Mouse (Mus musculus) heart, postnatal 0 days (tissue): ENCODE data around the gene Enpp3. TPM values are rescaled to one million over a fixed set of nuclear protein-coding genes. Genes with fewer than 3 reads are reported as not detected.

Experiments used
- ATAC-seq: fragments of 200-750 bp; cut with Nextera tagmentation; 2 replicates; pipeline ENCODE4 v1.8.0; 2017; ENCODE audit warnings: low read depth, moderate number of reproducible peaks, moderate library complexity; ENCODE audit not compliant: insufficient read depth
- DNase-seq: peaks from one replicate; pipeline ENCODE4 v3.0.0-alpha.2; 2016; ENCODE audit warnings: low spot score
- H3K27ac ChIP-seq: fragments of 300-500 bp; sonication (generic); 2 replicates; pipeline ENCODE4 v1.5.1; 2014; ENCODE audit warnings: low read depth, mild to moderate bottlenecking
- H3K27me3 ChIP-seq: fragments of 300-500 bp; sonication (generic); 2 replicates; pipeline ENCODE4 v1.6.1; 2014; ENCODE audit warnings: low read length, mixed read lengths; ENCODE audit not compliant: control insufficient read depth, insufficient read depth
- H3K36me3 ChIP-seq: fragments of 300-500 bp; sonication (generic); replicated peaks from 2 replicates; pipeline ENCODE4 v1.6.1; 2014; ENCODE audit warnings: low read length, mixed read lengths; ENCODE audit not compliant: control insufficient read depth, insufficient read depth
- H3K4me1 ChIP-seq: fragments of 300-500 bp; sonication (generic); 2 replicates; pipeline ENCODE4 v1.6.1; 2014; ENCODE audit warnings: antibody characterized with exemption; ENCODE audit not compliant: control insufficient read depth, insufficient read depth
- H3K4me2 ChIP-seq: fragments of 300-500 bp; sonication (generic); 2 replicates; pipeline ENCODE4 v1.6.1; 2014; ENCODE audit warnings: low read depth, mild to moderate bottlenecking, low read length, moderate library complexity
- H3K4me3 ChIP-seq: fragments of 300-500 bp; sonication (generic); 2 replicates; pipeline ENCODE4 v1.5.1; 2014; ENCODE audit warnings: low read depth, low read length
- H3K9ac ChIP-seq: fragments of 300-500 bp; sonication (generic); replicated peaks from 2 replicates; pipeline ENCODE4 v1.6.1; 2014; ENCODE audit warnings: low read depth, low read length, mixed read lengths
- H3K9me3 ChIP-seq: fragments of 300-500 bp; sonication (generic); replicated peaks from 2 replicates; pipeline ENCODE4 v1.6.1; 2016; ENCODE audit warnings: low read length; ENCODE audit not compliant: control insufficient read depth
- CTCF ChIP-seq: IDR thresholded peaks from 2 replicates; pipeline ENCODE4 v1.5.1; 2016; ENCODE audit warnings: antibody characterized with exemption, control low read depth, low read depth
- EP300 ChIP-seq: IDR thresholded peaks from 2 replicates; pipeline ENCODE4 v1.6.1; 2016; ENCODE audit warnings: antibody characterized with exemption, low read depth
- WGBS: fragments of 180-500 bp; shearing (Covaris S2); extraction: QIAGEN DNeasy Blood & Tissue Kit; methylation state at CpG from one replicate; pipeline ENCODE4 v1.1.7; 2014; 5-methylcytosine and 5-hydroxymethylcytosine counted together
- polyA plus RNA-seq: library from polyadenylated mRNA; unstranded; fragments of >200 nt; fragmentation: Nextera tagmentation; extraction: Ambion mirVana; gene quantifications from 2 replicates; pipeline ENCODE4 v1.2.1, GENCODE M21; 2015
- total RNA-seq: library from RNA; depleted of rRNA; stranded (reverse); fragments of >200 nt; gene quantifications from 2 replicates; pipeline ENCODE4 v1.2.3, GENCODE M21; 2014; ENCODE audit warnings: low replicate concordance

Gene Enpp3
- total and polyA plus RNA-seq, 2 experiments from 2014 or later, result 2.3 to 4.7 TPM

DNA sequence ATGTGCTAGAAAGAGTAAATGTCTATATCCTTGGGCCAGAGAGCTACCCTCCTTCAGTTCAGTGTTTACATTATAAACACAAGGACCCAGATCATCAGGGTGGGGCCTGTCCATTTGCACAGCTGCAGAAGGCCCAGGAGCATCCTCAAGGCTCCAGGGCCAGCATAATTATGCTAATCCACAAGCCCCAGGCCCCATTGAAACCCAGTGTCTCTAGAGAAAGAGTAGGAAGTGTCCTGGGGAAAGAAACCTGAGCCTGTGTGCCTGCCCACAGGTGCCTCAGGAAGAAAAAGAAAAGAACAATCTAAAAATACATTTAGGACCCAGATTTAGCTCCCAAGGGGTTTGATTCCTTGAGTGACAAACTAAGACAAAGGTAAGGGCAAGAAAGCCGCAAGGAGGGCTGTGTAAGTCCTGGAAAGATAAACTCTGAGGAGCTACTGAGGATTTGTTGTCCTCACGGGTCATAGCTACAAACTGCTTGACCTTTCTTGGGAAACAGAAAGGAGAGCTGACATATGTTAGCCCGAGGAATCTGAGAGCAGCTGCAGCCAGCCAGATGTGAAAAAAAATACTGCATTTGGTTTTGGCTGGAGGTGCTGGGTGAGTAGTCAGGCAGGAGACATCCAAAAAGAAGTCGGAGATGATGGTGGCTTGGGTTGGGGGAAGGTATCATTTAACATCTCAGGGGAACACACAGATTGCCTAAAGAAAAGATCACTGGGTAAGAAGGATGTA lies 7.8 kb downstream of the Enpp3 start:
- Histone ChIP-seq H3K4me3 (peak overlapping the region; percentile 34), H3K4me2 (peak overlapping the region; percentile 59), H3K36me3 (no peaks in the 10 kb centered on the region), H3K4me1 (peaks cover 8% of the 10 kb centered on the region; the same call in 1 of the 2 replicates), H3K9ac (no peak overlapping the region), H3K27ac (peak overlapping the region; percentile 30; the same call in 1 of the 2 replicates), H3K9me3 (no peaks in the 10 kb centered on the region), H3K27me3 (no peaks in the 10 kb centered on the region)
- ATAC-seq (no peak), DNase-seq (no peak)
- TF ChIP-seq CTCF (no peak), EP300 (no peak)
- 19% methylated on average over 4 of the region's 4 CpGs for WGBS

DNA sequence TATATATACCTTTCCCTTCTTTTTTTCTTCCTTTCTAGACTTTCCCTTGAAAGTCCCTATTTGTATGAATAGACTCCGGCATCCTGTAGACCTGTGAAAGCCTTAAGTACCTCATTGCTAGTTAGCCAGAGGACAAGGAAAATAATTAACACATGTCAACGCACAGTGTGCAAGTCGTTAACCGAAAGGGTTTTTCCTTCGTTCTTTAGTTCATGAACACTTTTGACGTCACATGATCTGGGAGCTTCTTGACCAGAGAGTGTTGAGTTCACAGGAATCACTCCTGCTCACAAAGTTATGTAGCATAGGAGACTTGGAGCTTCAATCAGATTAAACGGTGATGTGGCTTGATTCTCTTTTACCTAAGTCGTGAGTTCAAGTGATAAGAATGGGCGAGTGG lies 10.3 kb downstream of the Enpp3 start:
- no peak overlapping the region for H3K9ac ChIP-seq
- TF ChIP-seq EP300 (no peak), CTCF (no peak)
- WGBS, result 84% methylated on average over 9 of the region's 9 CpGs
- H3K4me1 ChIP-seq, result peaks cover 8% of the 10 kb centered on the region; the same call in 1 of the 2 replicates
- H3K27me3 ChIP-seq, result no peaks in the 10 kb centered on the region
- no peak overlapping the region for H3K4me3 ChIP-seq
- H3K4me2 ChIP-seq, result no peak overlapping the region
- no peak for DNase-seq
- ATAC-seq, result no peak
- H3K27ac ChIP-seq, result no peak overlapping the region
- H3K9me3 ChIP-seq, result no peaks in the 10 kb centered on the region
- H3K36me3 ChIP-seq, result no peaks in the 10 kb centered on the region

- Histone ChIP-seq H3K9me3 (no peaks in the 10 kb centered on the region), H3K27me3 (no peaks in the 10 kb centered on the region), H3K4me2 (no peak overlapping the region), H3K36me3 (no peaks in the 10 kb centered on the region), H3K4me1 (peaks cover 8% of the 10 kb centered on the region; the same call in 1 of the 2 replicates), H3K9ac (no peak overlapping the region), H3K27ac (no peak overlapping the region), H3K4me3 (no peak overlapping the region)
- DNase-seq, result no peak
- WGBS, result 61% methylated on average over 14 of the region's 15 CpGs
- no peak for ATAC-seq
- no peak for TF ChIP-seq EP300
- no peak for TF ChIP-seq CTCF
These were observed 11.1 kb downstream of the Enpp3 start for GRCm38 (mm10) chr10:24831377-24832095.

- WGBS, result 66% methylated on average over 5 of the region's 5 CpGs
- Histone ChIP-seq H3K27ac (no peak overlapping the region), H3K4me3 (no peak overlapping the region), H3K4me1 (peaks cover 8% of the 10 kb centered on the region; the same call in 1 of the 2 replicates), H3K4me2 (no peak overlapping the region), H3K9me3 (no peaks in the 10 kb centered on the region), H3K36me3 (no peaks in the 10 kb centered on the region), H3K9ac (no peak overlapping the region), H3K27me3 (no peaks in the 10 kb centered on the region)
- TF ChIP-seq EP300, result no peak
- TF ChIP-seq CTCF, result no peak
- DNase-seq, result no peak
- ATAC-seq, result no peak
These were observed 12.2 kb downstream of the Enpp3 start for GRCm38 (mm10) chr10:24830448-24830847.

DNA sequence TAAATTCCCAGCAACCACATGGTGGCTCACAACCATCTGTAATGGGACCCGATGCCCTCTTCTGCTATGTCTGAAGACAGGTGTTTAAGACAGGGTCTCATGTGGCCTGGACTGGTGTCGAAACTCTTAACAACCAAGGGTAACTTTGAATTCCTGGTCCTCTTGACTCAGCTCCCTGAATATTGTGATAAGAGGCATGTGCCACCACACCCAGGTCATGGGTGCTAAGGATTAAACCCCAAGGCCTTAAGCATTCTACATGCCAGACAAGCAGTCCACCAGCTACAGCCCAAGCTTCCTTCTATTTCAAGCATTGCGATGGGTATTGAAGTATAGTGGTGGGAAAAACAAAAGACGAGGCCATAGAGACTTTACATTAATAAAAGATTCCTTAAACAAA lies 14.5 kb downstream of the Enpp3 start:
- Histone ChIP-seq H3K4me2 (no peak overlapping the region), H3K27ac (no peak overlapping the region), H3K4me3 (no peak overlapping the region), H3K27me3 (no peaks in the 10 kb centered on the region), H3K9me3 (no peaks in the 10 kb centered on the region), H3K36me3 (no peaks in the 10 kb centered on the region), H3K9ac (no peak overlapping the region), H3K4me1 (no peaks in the 10 kb centered on the region)
- no peak for TF ChIP-seq EP300
- TF ChIP-seq CTCF, result no peak
- DNase-seq (no peak), ATAC-seq (no peak)
- 83% methylated on average over 4 of the region's 4 CpGs for WGBS
